Mouse (Mus musculus) layer of hippocampus, postnatal 10 days (tissue): ENCODE data around the gene Emb. TPM values are rescaled to one million over a fixed set of nuclear protein-coding genes. Genes with fewer than 3 reads are reported as not detected.
"Not testable (repeated sequence)": the region's sequence is repeated elsewhere in the genome, so short reads cannot be mapped to it uniquely, and the experiment has no call there.

Source experiments
- DNase-seq, 2 experiments: peaks; one replicate each; pipeline ENCODE4 v3.0.0; 2021; ENCODE audit warnings: low spot score in 2 of 2
- long read RNA-seq: library from polyadenylated mRNA; stranded (forward); transcript quantifications from one replicate; pipeline ENCODE4 v2.0.0, GENCODE M21; 2023
- total RNA-seq, 2 experiments: library from RNA; stranded (reverse); gene quantifications; 2 replicates each; pipeline ENCODE4 v1.2.3; 2021

The Emb gene
- 10 to 100 TPM; 22.4 to 24.6 TPM for total RNA-seq
- long read RNA-seq, transcript Emb-202 (1 exons, 2,136 nt): minor isoform, 14 of 56 reads
- long read RNA-seq, transcript Emb-201 (9 exons, 2,923 nt): major isoform, 25 of 56 reads
- long read RNA-seq, partial matches to known transcripts: 15 of 56 reads
- long read RNA-seq, other reads (novel, unspliced or antisense): 0 of 56 reads

- DNase-seq: no peak
Observed at GRCm38 (mm10) chr13:117208236-117208635, at the start of gene Emb. Emb (plus strand) TSS chr13:117208536.

DNA sequence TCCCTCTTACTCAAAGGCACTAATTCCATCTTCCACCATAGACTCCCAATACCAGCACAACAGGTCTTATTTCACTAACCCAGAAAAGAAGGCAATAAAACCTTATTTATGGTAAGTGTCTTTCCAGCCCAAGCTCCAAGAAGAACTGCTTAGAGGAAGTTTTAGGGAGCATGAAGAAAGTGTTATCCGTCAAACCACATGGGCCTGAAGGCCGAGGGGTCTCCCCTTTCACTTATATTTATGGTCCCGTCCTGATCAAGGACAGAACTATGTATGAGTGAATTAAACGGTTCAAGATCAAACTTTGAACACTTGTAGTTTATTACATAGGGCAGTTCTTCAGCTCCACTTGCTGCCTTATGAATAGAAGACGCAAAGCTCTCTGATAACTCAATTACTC is 44.4 kb upstream of the Emb start:
- no peak for DNase-seq

DNA sequence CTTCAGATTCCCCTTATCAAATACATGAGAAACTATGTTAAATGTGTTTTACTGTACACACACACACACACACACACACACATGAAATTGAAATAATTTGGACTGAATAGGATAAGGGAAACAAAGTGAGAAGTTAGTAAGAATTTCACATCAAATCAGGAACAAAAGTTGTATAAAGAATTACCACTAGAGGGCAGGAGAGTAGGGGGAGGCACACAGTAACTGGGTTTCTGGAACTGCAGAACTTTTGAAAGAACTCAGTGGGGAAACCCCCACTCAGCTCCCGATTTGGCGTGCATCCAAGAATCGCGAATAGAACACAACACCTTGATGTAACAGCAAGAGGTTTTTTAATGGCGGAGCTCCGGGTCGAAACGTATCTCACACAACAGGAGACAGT is 43.3 kb upstream of the Emb start:
- DNase-seq: no peak

- DNase-seq: not testable (repeated sequence)
Observed at GRCm38 (mm10) chr13:117180912-117181311, 27.4 kb upstream of the Emb start.

GRCm38 (mm10) chr13:117183288-117183687 is 25.0 kb upstream of the Emb start:
- DNase-seq: no peak

GRCm38 (mm10) chr13:117185329-117185728 is 23.0 kb upstream of the Emb start:
- DNase-seq: no peak

GRCm38 (mm10) chr13:117192161-117192560 is 16.2 kb upstream of the Emb start:
- DNase-seq: no peak

GRCm38 (mm10) chr13:117193422-117193983 is 14.8 kb upstream of the Emb start:
- no peak for DNase-seq

- no peak for DNase-seq
Observed at GRCm38 (mm10) chr13:117195569-117196495, 12.5 kb upstream of the Emb start.

GRCm38 (mm10) chr13:117197666-117198065 is 10.7 kb upstream of the Emb start:
- DNase-seq: no peak

GRCm38 (mm10) chr13:117198402-117199083 is 9.8 kb upstream of the Emb start:
- DNase-seq: peak; percentile 84

DNA sequence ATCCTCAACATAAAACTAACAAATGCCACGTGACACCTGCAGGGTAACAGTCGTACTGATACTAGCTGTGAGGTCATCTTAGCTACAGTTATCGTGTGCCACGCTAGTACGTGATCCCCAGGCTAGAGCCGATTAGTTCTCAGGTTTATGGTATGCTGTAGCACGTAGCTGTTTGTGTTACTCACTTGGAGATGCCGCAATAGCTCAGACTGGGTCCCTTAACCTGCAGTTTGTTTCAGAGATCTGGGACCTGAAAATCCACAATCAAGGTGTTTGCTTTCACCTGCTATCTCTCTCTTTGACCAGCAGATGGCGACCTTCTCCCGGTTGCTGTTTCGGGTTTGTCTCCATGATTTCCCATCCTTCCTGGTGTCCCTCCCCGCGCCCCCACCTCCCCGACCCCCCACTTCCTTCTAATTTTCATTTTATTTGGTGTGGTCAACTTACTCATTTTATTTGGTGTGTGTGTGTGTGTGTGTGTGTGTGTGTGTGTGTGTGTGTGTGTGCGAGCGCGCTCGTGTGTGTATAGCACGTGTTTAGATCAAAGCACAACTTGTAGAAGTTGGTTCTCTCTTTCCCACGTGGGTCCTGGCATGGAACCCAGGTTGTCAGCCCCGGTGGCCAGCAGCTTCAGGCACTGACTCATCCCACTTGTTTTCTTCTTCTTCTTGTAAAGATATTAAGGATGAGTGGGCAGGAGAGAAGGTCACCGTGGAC is 5.4 kb upstream of the Emb start:
- DNase-seq: peak; percentile 38 to 54

GRCm38 (mm10) chr13:117204685-117205084 is 3.7 kb upstream of the Emb start:
- DNase-seq: no peak

DNA sequence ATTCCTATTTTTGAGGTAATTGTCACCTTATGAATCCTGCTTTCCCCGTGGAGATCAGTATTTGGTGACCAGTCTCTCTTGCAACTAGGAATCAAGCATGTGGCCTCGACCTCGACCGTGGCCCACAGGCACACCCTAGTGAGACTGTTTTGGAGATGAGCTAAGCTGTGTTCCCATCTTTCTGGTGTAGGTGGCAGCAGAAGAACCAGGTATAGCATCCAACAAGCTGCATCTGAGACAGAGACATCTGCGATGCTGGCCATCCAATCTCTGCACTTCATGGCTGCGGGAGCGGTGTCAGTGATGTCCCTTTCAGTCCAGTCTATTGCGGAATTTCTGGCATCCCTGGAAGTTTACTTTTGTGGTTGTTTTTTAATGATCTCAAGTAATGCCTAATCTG is 2.3 kb upstream of the Emb start:
- DNase-seq: no peak

GRCm38 (mm10) chr13:117211386-117211875 is 3.1 kb downstream of the Emb start:
- DNase-seq: no peak

DNA sequence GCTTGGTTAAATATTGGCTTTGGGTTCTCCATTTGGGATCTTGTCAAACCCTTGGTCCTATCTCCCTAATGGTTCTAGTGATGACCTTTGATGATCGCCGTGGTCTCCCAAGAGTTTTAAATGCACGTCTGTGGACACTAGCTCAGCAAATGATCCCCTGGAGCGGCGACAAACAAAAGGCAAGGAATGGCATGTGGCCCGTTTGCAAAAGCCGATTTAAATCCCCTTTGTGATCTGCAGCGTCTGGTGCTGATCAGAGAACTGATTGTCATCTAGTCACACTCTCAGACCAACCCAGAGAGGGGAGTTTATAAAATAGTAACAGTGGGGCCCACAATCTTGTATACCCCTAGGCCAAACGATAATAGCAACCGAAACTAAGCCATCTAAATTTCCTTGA is 7.1 kb downstream of the Emb start:
- DNase-seq: no peak

DNA sequence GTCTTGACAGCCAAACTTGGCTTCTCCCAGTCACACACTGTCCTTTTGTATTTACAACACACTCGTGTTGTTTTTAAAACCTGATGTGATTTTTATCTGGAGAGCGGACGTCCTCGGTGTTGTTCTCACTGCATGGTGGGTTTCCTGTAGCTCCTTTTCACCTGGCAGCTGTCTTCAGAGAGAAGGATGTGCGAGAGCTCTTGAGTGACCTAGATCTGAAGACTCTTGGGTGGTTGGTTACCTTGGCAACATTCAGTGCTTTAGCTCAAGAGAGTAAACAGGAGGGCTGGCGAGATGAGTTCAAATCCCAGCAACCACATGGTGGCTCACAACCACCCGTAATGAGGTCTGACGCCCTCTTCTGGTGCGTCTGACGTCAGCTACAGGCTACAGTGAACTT is 7.8 kb downstream of the Emb start:
- no peak for DNase-seq

DNA sequence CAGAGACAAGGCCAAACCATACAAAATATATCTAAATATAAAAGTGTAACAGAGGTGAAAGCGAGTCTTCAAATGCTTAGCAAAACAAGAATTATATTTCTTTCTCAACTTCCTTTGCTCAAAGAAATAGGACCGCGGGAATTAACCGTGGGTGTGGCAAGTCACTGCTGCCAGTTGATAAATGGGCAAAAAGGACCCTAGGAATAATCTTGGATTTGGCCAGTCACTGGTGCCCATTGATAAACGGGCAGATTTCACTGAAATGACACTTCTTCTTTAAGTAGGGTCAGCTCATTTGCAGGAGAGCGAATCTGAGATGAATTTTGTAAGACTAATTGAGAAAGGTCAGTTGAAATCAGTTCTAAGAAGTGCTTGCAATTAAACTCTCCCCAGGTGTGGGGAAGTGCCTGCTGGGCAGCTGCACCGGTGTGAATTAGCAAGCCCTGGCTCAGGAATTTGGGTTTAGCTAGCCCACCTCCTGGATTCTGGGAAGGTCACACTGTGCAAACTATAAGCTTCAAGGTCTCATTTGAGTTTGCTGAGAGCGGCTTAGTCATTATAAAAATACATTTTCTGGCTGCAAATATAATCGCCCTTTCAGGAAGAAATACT is 8.5 kb downstream of the Emb start:
- DNase-seq: no peak

DNA sequence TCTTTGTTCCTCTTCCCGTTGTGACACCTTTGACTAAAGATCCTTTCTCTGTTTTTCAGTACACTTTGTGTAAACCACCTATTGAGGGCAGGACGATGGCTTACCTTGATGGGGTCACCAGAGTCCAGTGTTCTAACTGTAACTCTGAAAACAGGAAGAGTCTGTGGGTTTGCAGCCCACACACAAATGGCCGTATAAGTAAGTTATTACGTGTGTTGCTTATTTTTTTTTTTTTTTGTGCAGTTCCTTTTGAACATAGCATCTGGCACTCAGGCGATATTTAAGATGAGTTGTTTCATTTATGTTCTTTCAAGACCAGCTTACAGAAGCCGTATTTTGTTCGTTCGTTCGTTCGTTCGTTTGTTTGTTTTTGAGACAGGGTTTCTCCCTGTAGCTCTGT is 9.3 kb downstream of the Emb start:
- DNase-seq: no peak

- no peak for DNase-seq
Observed at GRCm38 (mm10) chr13:117218092-117218491, 9.8 kb downstream of the Emb start.
